Mouse (Mus musculus) E14TG2a.4 (cell line): Measurements from ENCODE around the gene Snrnp200.

ENCODE experiments used
- CTCF ChIP-seq: conservative IDR thresholded peaks from 2 replicates; pipeline ENCODE4 v1.5.1; 2014; ENCODE audit warnings: low read length
- NANOG ChIP-seq: IDR thresholded peaks from 2 replicates; pipeline ENCODE4 v1.6.1; 2014; ENCODE audit warnings: borderline replicate concordance, low read length, mixed read lengths
- POU5F1 ChIP-seq: IDR thresholded peaks from 2 replicates; pipeline ENCODE4 v1.6.1; 2014; ENCODE audit warnings: low read length, borderline replicate concordance

DNA sequence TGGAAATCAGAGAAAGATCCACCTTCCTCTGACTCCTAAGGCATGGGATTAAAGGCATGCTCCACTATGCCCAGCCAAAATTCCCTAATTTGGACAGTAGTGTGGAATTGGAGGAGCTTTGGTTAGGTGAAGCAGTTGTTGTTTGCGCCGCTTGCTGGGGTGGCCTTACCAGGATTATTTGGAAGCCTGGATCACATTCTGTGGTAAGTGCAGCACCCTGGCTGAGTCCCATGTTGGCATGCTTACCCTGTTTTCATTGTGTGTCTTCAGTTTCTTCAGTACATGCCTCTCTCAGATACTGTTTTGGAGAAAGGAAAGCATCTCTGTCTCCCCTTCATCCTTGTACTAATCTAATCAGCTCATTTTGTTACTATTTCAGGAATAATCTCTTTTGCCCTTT, 66.4 kb downstream of the Snrnp200 start:
- TF ChIP-seq CTCF = no peak
- TF ChIP-seq POU5F1 = no peak
- TF ChIP-seq NANOG = no peak
